28 mouse cellular contexts compared by ENCODE assay signal in the genomic region with DNA sequence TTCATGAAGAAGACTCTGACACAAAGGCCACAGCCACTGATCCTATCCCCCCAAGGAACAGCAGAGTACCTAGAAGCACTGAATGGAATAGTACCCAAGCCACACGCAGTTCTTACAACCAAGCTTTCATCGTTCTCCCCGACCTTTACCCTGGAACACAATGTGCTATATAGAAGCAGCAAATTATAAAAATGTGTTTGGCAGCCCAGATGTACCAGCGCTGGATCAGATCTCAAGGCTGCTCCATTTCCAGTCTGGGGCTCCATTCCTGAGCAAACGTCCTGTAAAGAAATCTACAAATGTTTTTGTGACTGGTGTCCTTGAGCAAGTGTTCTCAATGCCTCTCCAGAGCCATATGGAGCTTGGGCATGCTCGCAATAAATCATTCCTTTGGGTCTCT. TPM values are rescaled to one million over a fixed set of nuclear protein-coding genes. Genes with fewer than 3 reads are reported as not detected.
DNase-seq lines count a peak whose midpoint lies in the region; ATAC-seq and TF ChIP-seq lines count a peak whose summit lies in the region.
"Had no signal": no experiment of that assay in that cellular context is flagged by ENCODE, and none has a peak within 500 bp of the region (broad histone marks: within the 10 kb centered on the region; RNA-seq: fewer than 3 reads in every experiment).

No protein-coding gene starts in this region.

- WGBS in limb, embryonic 14.5 days: 50% methylated on average over 6 of the region's 6 CpGs
- WGBS in midbrain, postnatal 0 days: 87% methylated on average over 6 of the region's 6 CpGs

- DNase-seq in testis, postnatal 14 days (ENCODE audit: low spot score): peak; percentile 22
- DNase-seq in testis, postnatal 10 days (ENCODE audit: low spot score): no peak
- DNase-seq in adipocyte (ENCODE audit: low spot score): peak; percentile 33
- DNase-seq in limb, embryonic 14.5 days (ENCODE audit: low spot score): peak; percentile 43
- no peak for DNase-seq in spleen, adult 12 weeks (ENCODE audit: low spot score)
- no peak for DNase-seq in layer of hippocampus, postnatal 36 days
- no peak for DNase-seq in midbrain, postnatal 0 days (ENCODE audit: low spot score)
- DNase-seq: adrenal gland, adult 2 months; adrenal gland, postnatal 10 days; adrenal gland, postnatal 25 days; cerebellum, adult 11 months; cerebellum, adult 18-20 months; cerebellum, adult 8-10 months; cerebellum, adult 9-11 months; cerebellum, postnatal 14 days; cerebellum, postnatal 36 days; embryo, embryonic 11 days had no signal

- no peak for TF ChIP-seq CTCF in midbrain, postnatal 0 days (IDR thresholded peaks at IDR 0.05)

- no peaks in the 10 kb centered on the region for H3K27me3 ChIP-seq in limb, embryonic 14.5 days (ENCODE audit: control insufficient read depth, insufficient read depth, low read length)
- no peaks in the 10 kb centered on the region for H3K27me3 ChIP-seq in midbrain, postnatal 0 days (ENCODE audit: insufficient read depth, low read length)
- H3K27me3 ChIP-seq: embryonic facial prominence, embryonic 12.5 days; embryonic facial prominence, embryonic 15.5 days; forebrain, embryonic 12.5 days; Patski had no signal

- no peak for ATAC-seq in limb, embryonic 14.5 days (ENCODE audit: low FRiP score, low read depth)
- no peak for ATAC-seq in midbrain, postnatal 0 days (ENCODE audit: low FRiP score)
- ATAC-seq: activated CD4-positive, CD25-positive, alpha-beta regulatory T cell, adult 4 months; forebrain, embryonic 14.5 days; forebrain, embryonic 16.5 days; Patski had no signal

- H3K36me3 ChIP-seq in limb, embryonic 14.5 days (ENCODE audit: control insufficient read depth, insufficient read depth, low read length): no peaks in the 10 kb centered on the region
- 0 out of 2 replicates have a peak, but pooled peaks cover 2% of the 10 kb centered on the region for H3K36me3 ChIP-seq in midbrain, postnatal 0 days (ENCODE audit: insufficient read depth, low read length)
- H3K36me3 ChIP-seq: embryonic facial prominence, embryonic 12.5 days; embryonic facial prominence, embryonic 15.5 days; forebrain, embryonic 10.5 days; forebrain, embryonic 12.5 days had no signal

- H3K9me3 ChIP-seq in limb, embryonic 14.5 days (ENCODE audit: control insufficient read depth, low read length): no peaks in the 10 kb centered on the region
- H3K9me3 ChIP-seq in midbrain, postnatal 0 days (ENCODE audit: low read length): no peaks in the 10 kb centered on the region
- H3K9me3 ChIP-seq: embryonic facial prominence, embryonic 12.5 days; embryonic facial prominence, embryonic 15.5 days; forebrain, embryonic 10.5 days; forebrain, embryonic 12.5 days had no signal

- H3K4me3 ChIP-seq in limb, embryonic 14.5 days (replicated peaks; ENCODE audit: low read length): no peak overlapping the region
- no peak overlapping the region for H3K4me3 ChIP-seq in midbrain, postnatal 0 days (ENCODE audit: low read depth, low read length)
- H3K4me3 ChIP-seq: embryonic facial prominence, embryonic 12.5 days; embryonic facial prominence, embryonic 15.5 days; erythroblast, embryonic 14.5 days; forebrain, embryonic 10.5 days; forebrain, embryonic 12.5 days had no signal

- H3K27ac ChIP-seq in limb, embryonic 14.5 days (replicated peaks; ENCODE audit: low read depth, low read length): no peak overlapping the region
- H3K27ac ChIP-seq in midbrain, postnatal 0 days (ENCODE audit: low read depth, low read length): no peak overlapping the region
- H3K27ac ChIP-seq: embryonic facial prominence, embryonic 12.5 days; embryonic facial prominence, embryonic 15.5 days; forebrain, embryonic 10.5 days; forebrain, embryonic 12.5 days had no signal

- no peak for TF ChIP-seq POLR2A in limb, embryonic 14.5 days (IDR thresholded peaks at IDR 0.05; ENCODE audit: borderline replicate concordance, extremely low read depth, insufficient read depth, insufficient read length)

- H3K9ac ChIP-seq in limb, embryonic 14.5 days (ENCODE audit: low read depth, low read length, severe bottlenecking): no peak overlapping the region
- no peak overlapping the region for H3K9ac ChIP-seq in midbrain, postnatal 0 days (replicated peaks; ENCODE audit: low read length, poor library complexity, severe bottlenecking)
- H3K9ac ChIP-seq: embryonic facial prominence, embryonic 12.5 days; embryonic facial prominence, embryonic 15.5 days; forebrain, embryonic 12.5 days had no signal

- H3K4me2 ChIP-seq in limb, embryonic 14.5 days (replicated peaks; ENCODE audit: low read depth, low read length, severe bottlenecking): no peak overlapping the region
- no peak overlapping the region for H3K4me2 ChIP-seq in midbrain, postnatal 0 days (ENCODE audit: low read depth, low read length, poor library complexity, severe bottlenecking)
- H3K4me2 ChIP-seq: embryonic facial prominence, embryonic 12.5 days; embryonic facial prominence, embryonic 15.5 days; forebrain, embryonic 12.5 days had no signal

- H3K4me1 ChIP-seq in limb, embryonic 14.5 days (ENCODE audit: control insufficient read depth, insufficient read depth, low read length): peaks cover 16% of the 10 kb centered on the region
- H3K4me1 ChIP-seq in midbrain, postnatal 0 days (ENCODE audit: insufficient read depth, low read length): no peaks in the 10 kb centered on the region
- H3K4me1 ChIP-seq: forebrain, embryonic 10.5 days; forebrain, embryonic 12.5 days had no signal

RNA-seq across cellular contexts. Expression of gene Lnx1, which starts 44.8 kb away (rescaled TPM):
- polyA plus RNA-seq in limb, embryonic 14.5 days (2012; rRNA removed): 1.0 and 1.1 TPM in 2 replicates
- 0.92 and 1.2 TPM in 2 replicates for polyA plus RNA-seq in limb, embryonic 14.5 days (2014; fragmentation: Nextera tagmentation; extraction: Ambion mirVana)
- total RNA-seq in layer of hippocampus, postnatal 36 days (2021): 10 to 100 TPM; 15.5 to 15.9 TPM
- total RNA-seq in midbrain, postnatal 0 days (2014; rRNA removed): 33.6 and 36.9 TPM in 2 replicates
- polyA plus RNA-seq in midbrain, postnatal 0 days (2015; fragmentation: Nextera tagmentation; extraction: Ambion mirVana): 18.7 and 23.4 TPM in 2 replicates
- total RNA-seq: common myeloid progenitor, adult 5-6 weeks; MEL had no signal
- polyA plus RNA-seq: erythroblast, embryonic 14.5 days had no signal

Comparison
In these comparisons a context has a peak if more than half of its experiments do, and no peak if none do; other contexts are left out.
1. DNase-seq: peak in testis, postnatal 14 days (single experiment), adipocyte (single experiment) and limb, embryonic 14.5 days (single experiment); none in testis, postnatal 10 days (single experiment), spleen, adult 12 weeks (single experiment), layer of hippocampus, postnatal 36 days (0 of 2) and midbrain, postnatal 0 days (single experiment).